Mouse (Mus musculus) C2C12 (cell line): ENCODE results near the gene Sox13. TPM values are rescaled to one million over a fixed set of nuclear protein-coding genes. Genes with fewer than 3 reads are reported as not detected.

Experiments used
- H3K27me3 ChIP-seq: one replicate; pipeline ENCODE4 v1.6.1; 2011; ENCODE audit not compliant: control insufficient read depth, insufficient read depth, insufficient read length
- H3K36me3 ChIP-seq: one replicate; pipeline ENCODE4 v1.6.1; 2011; ENCODE audit not compliant: control insufficient read depth, insufficient read depth
- H3K4me3 ChIP-seq: one replicate; pipeline ENCODE4 v1.5.1; 2011; ENCODE audit warnings: mild to moderate bottlenecking, control low read depth; ENCODE audit not compliant: poor library complexity, insufficient read depth, severe bottlenecking
- H3K79me2 ChIP-seq: one replicate; pipeline ENCODE4 v1.6.1; 2011; ENCODE audit not compliant: control insufficient read depth, insufficient read depth
- H3K79me3 ChIP-seq: one replicate; pipeline ENCODE4 v1.6.1; 2011; ENCODE audit warnings: low read depth, control low read depth
- H3ac ChIP-seq: one replicate; pipeline ENCODE3; 2011; ENCODE audit warnings: low read depth; ENCODE audit not compliant: control insufficient read depth, insufficient read length
- CEBPB ChIP-seq: IDR thresholded peaks from one replicate; pipeline ENCODE4 v1.6.1; 2011; ENCODE audit warnings: low read depth, mild to moderate bottlenecking, control low read depth, moderate library complexity
- CTCF ChIP-seq: IDR thresholded peaks from one replicate; pipeline ENCODE4 v1.5.1; 2011; ENCODE audit not compliant: control insufficient read depth, insufficient read depth, insufficient read length
- FOSL1 ChIP-seq: IDR thresholded peaks from one replicate; pipeline ENCODE4 v1.8.0; 2011; ENCODE audit warnings: mild to moderate bottlenecking, low read length; ENCODE audit not compliant: poor library complexity, insufficient read depth, severe bottlenecking
- MAX ChIP-seq: IDR thresholded peaks from one replicate; pipeline ENCODE4 v1.6.1; 2011; ENCODE audit warnings: mild to moderate bottlenecking, control low read depth
- MYOD1 ChIP-seq: IDR thresholded peaks from one replicate; pipeline ENCODE4 v1.6.1; 2011; ENCODE audit warnings: low read depth; ENCODE audit not compliant: control insufficient read depth, insufficient read length
- MYOG ChIP-seq: IDR thresholded peaks from one replicate; pipeline ENCODE4 v1.6.1; 2011; ENCODE audit not compliant: control insufficient read depth, insufficient read length; ENCODE audit errors: extremely low read depth
- USF1 ChIP-seq: IDR thresholded peaks from one replicate; pipeline ENCODE4 v1.6.1; 2011; ENCODE audit warnings: low read depth, mild to moderate bottlenecking, control low read depth, moderate library complexity
- polyA plus RNA-seq: library from polyadenylated mRNA; unstranded; fragments of >200 nt; fragmentation: generic; extraction: Trizol; gene quantifications from one replicate; pipeline ENCODE4 v1.2.1, GENCODE M21; 2012; ENCODE audit warnings: missing spikeins

Sox13 gene
- polyA plus RNA-seq, 1 experiment: 0.26 TPM

DNA sequence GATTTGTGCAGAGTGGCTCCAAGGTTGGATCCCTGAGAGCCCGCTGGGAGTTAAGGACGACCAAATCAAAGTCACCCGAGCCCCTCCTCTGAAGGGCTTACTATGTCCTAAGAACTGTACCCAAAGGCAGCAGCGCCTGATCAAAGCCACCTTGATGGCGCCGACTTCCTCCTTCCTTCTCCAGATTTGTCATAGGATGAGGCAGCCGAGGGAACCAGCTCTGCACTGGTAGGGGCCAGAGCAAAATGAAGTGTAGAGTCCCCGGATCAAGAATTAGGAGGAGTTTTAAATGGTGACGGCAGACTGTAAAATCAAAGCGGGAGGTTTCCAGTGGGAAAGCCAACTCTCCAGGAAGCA lies 10.6 kb upstream of the Sox13 start:
- H3K79me2 ChIP-seq: no peaks in the 10 kb centered on the region
- no peak overlapping the region for H3K4me3 ChIP-seq
- peaks cover 16% of the 10 kb centered on the region for H3K27me3 ChIP-seq
- H3K36me3 ChIP-seq: no peaks in the 10 kb centered on the region
- TF ChIP-seq CTCF: no peak
- no peak for TF ChIP-seq CEBPB
- TF ChIP-seq MYOD1: no peak
- no peak for TF ChIP-seq MYOG
- no peak for TF ChIP-seq USF1
- TF ChIP-seq MAX: no peak
- no peaks in the 10 kb centered on the region for H3K79me3 ChIP-seq
- H3ac ChIP-seq: no peak overlapping the region

DNA sequence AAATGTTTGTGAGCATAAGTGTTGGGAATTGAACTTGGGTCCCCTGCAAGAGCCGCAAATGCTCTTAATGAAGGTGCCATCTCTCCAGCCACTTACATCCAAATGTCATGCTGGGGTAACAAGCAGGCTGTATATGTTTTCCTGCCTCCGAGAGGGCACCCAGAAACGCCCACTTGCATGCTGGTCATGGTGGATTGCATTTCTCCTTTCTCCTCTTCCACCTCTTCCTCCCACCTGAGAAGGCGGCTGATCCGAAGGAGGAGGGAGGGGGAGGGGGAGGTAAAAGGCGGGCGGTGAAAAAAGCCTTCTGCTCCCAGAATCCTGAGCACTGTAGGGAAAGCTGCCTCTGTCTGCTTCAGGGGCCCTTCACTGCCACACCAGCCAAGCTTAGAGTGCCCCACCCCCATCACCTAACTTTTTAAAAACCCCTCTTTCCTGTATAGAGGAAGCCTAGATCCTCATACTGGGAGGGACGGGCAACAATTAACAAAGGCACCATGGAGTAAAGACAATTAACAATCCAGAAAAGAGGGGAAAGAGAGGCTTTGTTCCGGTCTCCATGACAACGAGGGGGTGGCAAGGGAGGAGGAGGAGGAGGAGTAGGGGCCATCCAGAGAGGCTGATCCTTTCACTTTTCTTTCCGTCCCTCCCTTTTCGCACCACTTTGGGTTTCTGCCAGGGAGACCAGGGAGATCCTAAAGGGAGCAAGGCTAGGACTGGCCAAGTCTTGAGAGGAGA lies 10.0 kb upstream of the Sox13 start:
- peaks cover 16% of the 10 kb centered on the region for H3K27me3 ChIP-seq
- TF ChIP-seq MYOD1 (no peak), USF1 (no peak), MYOG (no peak), FOSL1 (no peak), MAX (no peak), CTCF (no peak), CEBPB (no peak)
- no peak overlapping the region for H3K4me3 ChIP-seq
- H3K79me2 ChIP-seq: no peaks in the 10 kb centered on the region
- no peaks in the 10 kb centered on the region for H3K79me3 ChIP-seq
- H3K36me3 ChIP-seq: no peaks in the 10 kb centered on the region
- no peak overlapping the region for H3ac ChIP-seq

DNA sequence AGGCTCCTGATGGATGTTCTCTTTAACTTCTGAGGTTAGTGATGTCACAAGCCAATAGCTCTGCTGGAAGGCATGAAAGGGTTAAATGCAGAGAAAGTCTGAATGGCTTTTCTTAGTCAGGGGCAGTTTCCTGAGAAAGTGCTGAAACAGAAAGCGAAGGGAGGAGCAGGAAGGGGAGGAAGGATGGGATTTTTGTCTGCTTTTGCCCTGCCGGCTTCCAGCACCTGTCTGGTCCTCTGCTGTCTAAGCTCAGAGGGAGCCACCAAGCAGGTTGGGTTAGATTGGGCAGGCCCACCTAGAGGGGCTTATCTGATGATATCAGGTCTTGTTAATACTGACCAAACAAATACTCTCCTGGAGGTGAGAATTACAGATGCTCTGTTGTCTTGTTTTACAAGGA lies 8.4 kb upstream of the Sox13 start:
- Histone ChIP-seq H3ac (no peak overlapping the region), H3K79me2 (no peaks in the 10 kb centered on the region), H3K36me3 (no peaks in the 10 kb centered on the region), H3K79me3 (no peaks in the 10 kb centered on the region), H3K27me3 (peaks cover 16% of the 10 kb centered on the region), H3K4me3 (no peak overlapping the region)
- TF ChIP-seq CTCF (no peak), MYOD1 (no peak), MAX (no peak), USF1 (no peak), FOSL1 (no peak), CEBPB (no peak), MYOG (no peak)

DNA sequence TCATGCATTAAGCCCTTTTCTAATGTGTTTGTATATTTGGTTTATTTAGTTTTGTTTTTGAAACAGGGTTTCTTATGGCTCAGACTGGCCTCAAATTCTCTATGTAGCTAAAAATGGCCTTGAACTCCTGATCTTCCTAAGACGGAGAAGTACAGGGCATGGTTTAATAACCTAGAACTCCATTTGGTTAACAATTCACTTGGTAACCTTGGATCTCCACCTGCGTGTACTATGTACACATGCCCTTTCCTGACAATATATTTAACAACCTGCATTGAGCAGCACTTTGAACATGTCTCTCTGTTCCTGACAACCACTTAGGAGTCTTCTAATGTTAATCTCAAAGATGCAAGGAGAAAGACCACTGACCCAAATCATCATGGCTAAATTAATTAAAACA lies 7.0 kb upstream of the Sox13 start:
- TF ChIP-seq CTCF (no peak), MYOD1 (no peak), MYOG (no peak), CEBPB (no peak), FOSL1 (no peak), MAX (no peak), USF1 (no peak)
- H3K27me3 ChIP-seq: peaks cover 16% of the 10 kb centered on the region
- H3ac ChIP-seq: no peak overlapping the region
- no peaks in the 10 kb centered on the region for H3K36me3 ChIP-seq
- no peaks in the 10 kb centered on the region for H3K79me3 ChIP-seq
- no peak overlapping the region for H3K4me3 ChIP-seq
- H3K79me2 ChIP-seq: no peaks in the 10 kb centered on the region

DNA sequence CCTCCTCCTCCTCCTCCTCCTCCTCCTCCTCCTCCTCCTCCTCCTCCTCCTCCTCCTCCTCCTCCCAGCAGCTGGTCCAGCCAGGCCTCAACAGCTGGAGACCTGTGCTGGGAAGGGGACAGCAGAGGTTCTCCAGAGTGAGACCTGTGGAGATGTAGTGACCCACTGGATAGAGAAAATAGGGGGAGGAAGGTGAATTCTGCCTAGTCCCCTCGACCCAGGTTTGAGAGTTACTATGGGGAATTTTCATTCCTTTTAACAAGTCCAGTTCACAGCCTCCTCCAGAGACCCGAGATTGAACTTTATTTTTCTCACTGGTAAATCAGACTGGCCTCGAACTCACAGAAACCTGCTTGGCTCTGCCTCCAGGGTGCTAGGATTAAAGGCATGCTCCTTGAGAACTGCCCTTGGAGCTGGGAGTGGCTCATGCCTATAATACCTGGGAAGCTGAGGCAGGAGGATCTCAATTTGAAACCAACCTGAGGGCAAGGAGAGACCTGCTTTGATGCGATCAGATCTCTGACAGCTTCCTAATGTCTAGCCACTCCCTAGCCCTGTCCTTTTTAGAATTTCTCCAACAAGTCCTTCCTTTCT lies 467 bp upstream of the Sox13 start:
- H3K4me3 ChIP-seq: no peak overlapping the region
- H3K36me3 ChIP-seq: no peaks in the 10 kb centered on the region
- H3K79me3 ChIP-seq: no peaks in the 10 kb centered on the region
- H3K27me3 ChIP-seq: peaks cover 47% of the 10 kb centered on the region
- H3ac ChIP-seq: no peak overlapping the region
- no peaks in the 10 kb centered on the region for H3K79me2 ChIP-seq
- TF ChIP-seq MYOD1: no peak
- no peak for TF ChIP-seq MYOG
- TF ChIP-seq USF1: no peak
- no peak for TF ChIP-seq FOSL1
- no peak for TF ChIP-seq MAX
- no peak for TF ChIP-seq CEBPB
- no peak for TF ChIP-seq CTCF
